Mouse (Mus musculus) embryonic facial prominence, embryonic 14.5 days (tissue): ENCODE measurements around the gene Orai3. TPM values are rescaled to one million over a fixed set of nuclear protein-coding genes. Genes with fewer than 3 reads are reported as not detected.

Source experiments
- ATAC-seq: fragments of 200-750 bp; cut with Nextera tagmentation; 2 replicates; pipeline ENCODE4 v1.8.0; 2017; ENCODE audit warnings: low read depth, moderate number of reproducible peaks, moderate TSS enrichment
- DNase-seq: peaks from one replicate; pipeline ENCODE4 v3.0.0-alpha.2; 2015; ENCODE audit warnings: low spot score
- H3K27ac ChIP-seq: fragments of 300-500 bp; sonication (generic); replicated peaks from 2 replicates; pipeline ENCODE4 v1.5.1; 2014; ENCODE audit warnings: low read depth, mild to moderate bottlenecking, low read length, moderate library complexity
- H3K27me3 ChIP-seq: fragments of 300-500 bp; sonication (generic); replicated peaks from 2 replicates; pipeline ENCODE4 v1.6.1; 2014; ENCODE audit warnings: low read length; ENCODE audit not compliant: control insufficient read depth, insufficient read depth
- H3K36me3 ChIP-seq: fragments of 300-500 bp; sonication (generic); 2 replicates; pipeline ENCODE4 v1.6.1; 2014; ENCODE audit warnings: low read length, mixed read lengths; ENCODE audit not compliant: control insufficient read depth, insufficient read depth
- H3K4me1 ChIP-seq: fragments of 300-500 bp; sonication (generic); 2 replicates; pipeline ENCODE4 v1.6.1; 2014; ENCODE audit warnings: antibody characterized with exemption, low read length; ENCODE audit not compliant: control insufficient read depth, insufficient read depth
- H3K4me2 ChIP-seq: fragments of 300-500 bp; sonication (generic); 2 replicates; pipeline ENCODE4 v1.6.1; 2014; ENCODE audit warnings: low read depth, mild to moderate bottlenecking, low read length, moderate library complexity, mixed read lengths
- H3K4me3 ChIP-seq: fragments of 300-500 bp; sonication (generic); 2 replicates; pipeline ENCODE4 v1.5.1; 2014; ENCODE audit warnings: low read depth, mild to moderate bottlenecking, low read length
- H3K9ac ChIP-seq: fragments of 300-500 bp; sonication (generic); 2 replicates; pipeline ENCODE4 v1.6.1; 2014; ENCODE audit warnings: low read depth, mild to moderate bottlenecking, low read length, moderate library complexity, mixed read lengths
- H3K9me3 ChIP-seq: fragments of 300-500 bp; sonication (generic); 2 replicates; pipeline ENCODE4 v1.6.1; 2016; ENCODE audit warnings: low read length; ENCODE audit not compliant: control insufficient read depth
- WGBS: fragments of 180-500 bp; shearing (Covaris S2); extraction: QIAGEN DNeasy Blood & Tissue Kit; methylation state at CpG from one replicate; pipeline ENCODE4 v1.1.7; 2014; 5-methylcytosine and 5-hydroxymethylcytosine counted together
- polyA plus RNA-seq: library from polyadenylated mRNA; unstranded; fragments of >200 nt; fragmentation: Nextera tagmentation; extraction: Ambion mirVana; gene quantifications from 2 replicates; pipeline ENCODE4 v1.2.1, GENCODE M21; 2014

Orai3 gene
- polyA plus RNA-seq, 1 experiment from 2014 or later, result 10.4 TPM

GRCm38 (mm10) chr7:127753158-127753557 is 16.5 kb upstream of the Orai3 start:
- H3K4me2 ChIP-seq, result no peak overlapping the region
- ATAC-seq (no peak), DNase-seq (no peak)
- no peak overlapping the region for H3K4me3 ChIP-seq
- H3K4me1 ChIP-seq, result no peaks in the 10 kb centered on the region
- 60% methylated on average over 5 of the region's 5 CpGs for WGBS
- H3K9ac ChIP-seq, result no peak overlapping the region
- H3K9me3 ChIP-seq, result no peaks in the 10 kb centered on the region
- H3K36me3 ChIP-seq, result peaks cover 98% of the 10 kb centered on the region
- no peaks in the 10 kb centered on the region for H3K27me3 ChIP-seq
- H3K27ac ChIP-seq, result no peak overlapping the region

DNA sequence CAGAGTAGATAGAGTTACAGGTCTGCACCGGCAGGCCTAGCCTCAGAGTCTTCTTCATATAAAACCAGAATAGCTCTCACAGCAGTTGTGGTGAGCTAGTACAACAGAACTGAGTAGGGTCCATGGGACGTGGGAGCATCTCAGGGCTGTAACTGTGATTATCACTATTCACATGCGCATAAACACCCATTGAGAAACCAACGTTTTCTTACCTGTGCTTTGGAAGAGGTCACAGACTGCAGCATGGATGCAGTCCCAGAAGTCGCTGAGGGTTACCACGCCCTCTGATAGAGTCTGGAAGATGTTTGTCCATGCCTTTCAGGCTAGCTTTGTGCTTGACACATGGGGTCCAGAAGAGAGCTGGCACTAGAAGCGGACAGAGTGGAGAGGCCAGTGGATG is 15.9 kb upstream of the Orai3 start:
- ATAC-seq, result no peak
- 85% methylated on average over 7 of the region's 7 CpGs for WGBS
- peaks cover 96% of the 10 kb centered on the region for H3K36me3 ChIP-seq

DNA sequence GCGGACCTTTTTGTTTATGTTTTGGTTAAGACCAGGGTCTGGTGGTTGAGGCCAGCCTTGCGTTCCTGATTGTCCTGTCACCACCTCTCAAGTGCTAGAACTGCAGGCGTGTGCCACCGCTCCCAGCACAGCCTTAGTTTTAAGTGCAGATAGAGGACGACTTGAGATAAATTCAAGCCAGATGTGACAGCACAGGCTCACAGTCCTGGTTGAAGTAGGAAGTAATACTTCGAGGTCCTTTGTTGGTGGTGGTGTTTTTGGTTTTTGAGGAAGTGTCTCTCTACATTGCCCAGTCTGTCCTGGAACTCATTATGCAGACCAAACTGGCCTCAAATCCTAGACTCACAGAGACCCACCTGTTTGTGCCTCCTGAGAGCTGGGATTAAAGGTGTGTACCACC is 9.9 kb upstream of the Orai3 start:
- ATAC-seq, result no peak
- peaks cover 65% of the 10 kb centered on the region for H3K36me3 ChIP-seq
- H3K27me3 ChIP-seq, result no peaks in the 10 kb centered on the region
- H3K4me3 ChIP-seq, result no peak overlapping the region
- 35% methylated on average over 6 of the region's 6 CpGs for WGBS
- H3K4me1 ChIP-seq, result no peaks in the 10 kb centered on the region
- DNase-seq, result no peak
- no peak overlapping the region; the same call in 1 of the 2 replicates for H3K9ac ChIP-seq
- no peaks in the 10 kb centered on the region for H3K9me3 ChIP-seq
- no peak overlapping the region for H3K4me2 ChIP-seq
- H3K27ac ChIP-seq, result peak overlapping the region; percentile 15; the same call in 1 of the 2 replicates

More for the DNA sequence above, 15.9 kb upstream of the Orai3 start:
- Histone ChIP-seq H3K4me3 (no peak overlapping the region), H3K4me2 (no peak overlapping the region), H3K27me3 (no peaks in the 10 kb centered on the region), H3K9ac (no peak overlapping the region), H3K4me1 (no peaks in the 10 kb centered on the region), H3K27ac (no peak overlapping the region), H3K9me3 (no peaks in the 10 kb centered on the region)
- DNase-seq, result no peak

GRCm38 (mm10) chr7:127760478-127760877 is 9.1 kb upstream of the Orai3 start:
- peak; percentile 10; the same call in 1 of the 2 replicates for ATAC-seq
- no peak for DNase-seq
- no peaks in the 10 kb centered on the region for H3K4me1 ChIP-seq
- no peak overlapping the region for H3K4me3 ChIP-seq
- whole genome bisulfite sequencing, result 72% methylated on average over 3 of the region's 3 CpGs
- H3K27ac ChIP-seq, result no peak overlapping the region
- no peak overlapping the region for H3K9ac ChIP-seq
- H3K9me3 ChIP-seq, result no peaks in the 10 kb centered on the region
- H3K4me2 ChIP-seq, result no peak overlapping the region
- H3K27me3 ChIP-seq, result no peaks in the 10 kb centered on the region
- H3K36me3 ChIP-seq, result peaks cover 65% of the 10 kb centered on the region

- DNase-seq, result peak; percentile 80
- WGBS, result 45% methylated on average over 7 of the region's 7 CpGs
- H3K4me3 ChIP-seq, result no peak overlapping the region
- no peaks in the 10 kb centered on the region for H3K27me3 ChIP-seq
- H3K27ac ChIP-seq, result no peak overlapping the region
- no peaks in the 10 kb centered on the region for H3K4me1 ChIP-seq
- no peak overlapping the region for H3K4me2 ChIP-seq
- H3K36me3 ChIP-seq, result peaks cover 65% of the 10 kb centered on the region
- peak; percentile 69 for ATAC-seq
- no peak overlapping the region for H3K9ac ChIP-seq
- H3K9me3 ChIP-seq, result no peaks in the 10 kb centered on the region
Measured at GRCm38 (mm10) chr7:127761026-127761425, 8.6 kb upstream of the Orai3 start.

- no peak for ATAC-seq
- no peak for DNase-seq
- Histone ChIP-seq H3K9me3 (no peaks in the 10 kb centered on the region), H3K27me3 (no peaks in the 10 kb centered on the region), H3K4me2 (no peak overlapping the region), H3K4me3 (no peak overlapping the region), H3K9ac (no peak overlapping the region), H3K27ac (no peak overlapping the region), H3K36me3 (peaks cover 61% of the 10 kb centered on the region), H3K4me1 (peaks cover 3% of the 10 kb centered on the region; the same call in 1 of the 2 replicates)
- WGBS, result 96% methylated on average over 4 of the region's 4 CpGs
Measured at GRCm38 (mm10) chr7:127763642-127764041, 6.0 kb upstream of the Orai3 start.

DNA sequence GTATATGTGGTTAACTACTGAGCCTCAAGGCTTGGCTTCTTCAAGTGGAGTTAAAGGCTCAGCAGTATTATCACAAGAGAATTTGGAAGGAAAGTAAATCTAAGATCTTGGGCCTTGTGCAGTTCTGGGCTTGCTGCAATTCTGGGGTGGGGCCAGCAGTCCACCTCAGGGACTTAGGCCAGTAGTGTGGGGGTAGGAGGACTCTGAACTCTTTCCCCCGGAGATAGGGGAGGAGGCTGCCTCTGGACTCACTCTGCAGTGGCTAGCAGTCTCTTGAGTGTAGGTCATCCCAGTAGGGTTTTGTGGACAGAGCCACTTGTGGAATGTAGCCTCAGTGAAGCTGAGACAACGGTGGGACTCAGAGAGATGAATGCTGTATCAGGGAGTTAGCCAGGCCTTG is 3.9 kb upstream of the Orai3 start:
- DNase-seq (no peak), ATAC-seq (no peak)
- H3K4me3 ChIP-seq, result no peak overlapping the region
- H3K9ac ChIP-seq, result no peak overlapping the region
- peaks cover 8% of the 10 kb centered on the region; the same call in 1 of the 2 replicates for H3K4me1 ChIP-seq
- no peaks in the 10 kb centered on the region for H3K9me3 ChIP-seq
- no peak overlapping the region for H3K27ac ChIP-seq
- H3K27me3 ChIP-seq, result no peaks in the 10 kb centered on the region
- H3K36me3 ChIP-seq, result peaks cover 61% of the 10 kb centered on the region
- H3K4me2 ChIP-seq, result no peak overlapping the region
- 91% methylated on average over 2 of the region's 2 CpGs for WGBS

- Histone ChIP-seq H3K36me3 (peaks cover 58% of the 10 kb centered on the region), H3K4me2 (no peak overlapping the region), H3K9me3 (no peaks in the 10 kb centered on the region), H3K9ac (no peak overlapping the region), H3K4me3 (no peak overlapping the region), H3K27me3 (no peaks in the 10 kb centered on the region), H3K4me1 (peaks cover 14% of the 10 kb centered on the region; the same call in 1 of the 2 replicates), H3K27ac (no peak overlapping the region)
- 75% methylated on average over 13 of the region's 17 CpGs for WGBS
- no peak for ATAC-seq
- DNase-seq, result no peak
Measured at GRCm38 (mm10) chr7:127766851-127767609, 2.6 kb upstream of the Orai3 start.
